Mouse (Mus musculus): ENCODE measurements around the gene Vmn1r51.
"Not testable (repeated sequence)": the region's sequence is repeated elsewhere in the genome, so short reads cannot be mapped to it uniquely, and the experiment has no call there.

Vmn1r51 gene

GRCm38 (mm10) chr6:90122296-90122695, at the start of gene Vmn1r51:
Gene Vmn1r51, plus strand, starts transcription at chr6:90122596.
- not testable (repeated sequence) for DNase-seq (ENCODE audit: low read depth in 2 of 2, low spot score in 2 of 2)

- no peak for DNase-seq (ENCODE audit: low read depth in 2 of 2, low spot score in 2 of 2)
Observed at GRCm38 (mm10) chr6:90078406-90078805, 44.0 kb upstream of the Vmn1r51 start, which contains the start of gene Vmn1r49. Gene Vmn1r49, minus strand, starts transcription at chr6:90078506.

- no peak for DNase-seq (ENCODE audit: low read depth in 2 of 2, low spot score in 2 of 2)
Observed at GRCm38 (mm10) chr6:90100566-90100965, 21.8 kb upstream of the Vmn1r51 start.

- no peak for DNase-seq (ENCODE audit: low read depth in 2 of 2, low spot score in 2 of 2)
Observed at GRCm38 (mm10) chr6:90101130-90101529, 21.3 kb upstream of the Vmn1r51 start, which contains the start of gene Vmn1r50. Gene Vmn1r50, plus strand, starts transcription at chr6:90101430.

GRCm38 (mm10) chr6:90160139-90160538, 37.7 kb downstream of the Vmn1r51 start:
- DNase-seq (ENCODE audit: low read depth in 2 of 2, low spot score in 2 of 2) = no peak

GRCm38 (mm10) chr6:90174508-90174907, 52.1 kb downstream of the Vmn1r51 start, which contains the start of gene Vmn1r52:
Gene Vmn1r52, plus strand, starts transcription at chr6:90174808.
- no peak for DNase-seq (ENCODE audit: low read depth in 2 of 2, low spot score in 2 of 2)

Measured in CD8-positive naive resting alpha-beta T cell, adult 2 months (primary cell).